Mouse (Mus musculus): Measurements from ENCODE around the gene Cpne2. TPM values are rescaled to one million over a fixed set of nuclear protein-coding genes. Genes with fewer than 3 reads are reported as not detected.
A peak's percentile ranks its signal among the peaks of the same experiment; 100 is the strongest.

Cpne2 gene
- polyA plus RNA-seq, 1 experiment from 2014 or later, result 10.2 TPM

GRCm38 (mm10) chr8:94601034-94601606 is 68.3 kb downstream of the Cpne2 start:
- peak overlapping the region; percentile 76 for H3K9ac ChIP-seq (ENCODE audit: low read length)
- no peaks in the 10 kb centered on the region for H3K27me3 ChIP-seq (replicated peaks; ENCODE audit: control insufficient read depth, insufficient read depth, low read length)
- DNase-seq (ENCODE audit: low spot score) (peak; percentile 83), ATAC-seq (replicated peaks; ENCODE audit: low FRiP score, low TSS enrichment, low read depth) (peak; percentile 28; the same call in 1 of the 2 replicates)
- peak overlapping the region; percentile 87 for H3K27ac ChIP-seq (ENCODE audit: low read depth)
- H3K9me3 ChIP-seq (ENCODE audit: control insufficient read depth, low read length), result no peaks in the 10 kb centered on the region
- H3K4me1 ChIP-seq (replicated peaks; ENCODE audit: control insufficient read depth, insufficient read depth, low read length), result peaks cover 19% of the 10 kb centered on the region
- peak overlapping the region; percentile 66 for H3K4me3 ChIP-seq (ENCODE audit: low read depth, low read length)
- H3K36me3 ChIP-seq (ENCODE audit: control insufficient read depth, insufficient read depth, low read length), result no peaks in the 10 kb centered on the region
- under 1% methylated on average over 51 of the region's 51 CpGs for WGBS
- peak overlapping the region; percentile 74 for H3K4me2 ChIP-seq (ENCODE audit: low read length)

- under 1% methylated on average over 55 of the region's 55 CpGs for WGBS
- Histone ChIP-seq H3K36me3 (ENCODE audit: control insufficient read depth, insufficient read depth, low read length) (no peaks in the 10 kb centered on the region), H3K27me3 (replicated peaks; ENCODE audit: control insufficient read depth, insufficient read depth, low read length) (no peaks in the 10 kb centered on the region), H3K4me2 (ENCODE audit: low read length) (peak within 1 kb of the TSS; percentile 80), H3K4me3 (ENCODE audit: low read depth, low read length) (peak within 1 kb of the TSS; percentile 66), H3K9ac (ENCODE audit: low read length) (peak within 1 kb of the TSS; percentile 89), H3K27ac (ENCODE audit: low read depth) (peak within 1 kb of the TSS; percentile 87), H3K9me3 (ENCODE audit: control insufficient read depth, low read length) (no peaks in the 10 kb centered on the region), H3K4me1 (replicated peaks; ENCODE audit: control insufficient read depth, insufficient read depth, low read length) (peaks cover 19% of the 10 kb centered on the region)
- DNase-seq (ENCODE audit: low spot score), result peak; percentile 97
- peak; percentile 100 for ATAC-seq (replicated peaks; ENCODE audit: low FRiP score, low TSS enrichment, low read depth)
Measured at GRCm38 (mm10) chr8:94601607-94602385, 69.0 kb downstream of the Cpne2 start, which contains the start of the genes Rspry1 and Fam192a. TSS of gene Rspry1 (plus strand) at chr8:94601937. TSS of gene Fam192a (minus strand) at chr8:94601997.

- Histone ChIP-seq H3K27me3 (replicated peaks; ENCODE audit: control insufficient read depth, insufficient read depth, low read length) (no peaks in the 10 kb centered on the region), H3K36me3 (ENCODE audit: control insufficient read depth, insufficient read depth, low read length) (no peaks in the 10 kb centered on the region), H3K9ac (ENCODE audit: low read length) (peak overlapping the region; percentile 89), H3K4me1 (replicated peaks; ENCODE audit: control insufficient read depth, insufficient read depth, low read length) (peaks cover 19% of the 10 kb centered on the region), H3K27ac (ENCODE audit: low read depth) (peak overlapping the region; percentile 87), H3K4me2 (ENCODE audit: low read length) (peak overlapping the region; percentile 80), H3K4me3 (ENCODE audit: low read depth, low read length) (peak overlapping the region; percentile 66), H3K9me3 (ENCODE audit: control insufficient read depth, low read length) (no peaks in the 10 kb centered on the region)
- WGBS, result under 1% methylated on average over 31 of the region's 31 CpGs
- peak; percentile 66 for DNase-seq (ENCODE audit: low spot score)
- ATAC-seq (replicated peaks; ENCODE audit: low FRiP score, low TSS enrichment, low read depth), result no peak
Measured at GRCm38 (mm10) chr8:94602471-94603131, 69.8 kb downstream of the Cpne2 start.

- no peak for DNase-seq (ENCODE audit: low spot score)
- H3K36me3 ChIP-seq (ENCODE audit: control insufficient read depth, insufficient read depth, low read length), result no peaks in the 10 kb centered on the region
- no peak for ATAC-seq (replicated peaks; ENCODE audit: low FRiP score, low TSS enrichment, low read depth)
- peaks cover 19% of the 10 kb centered on the region for H3K4me1 ChIP-seq (replicated peaks; ENCODE audit: control insufficient read depth, insufficient read depth, low read length)
- WGBS, result 77% methylated on average over 2 of the region's 2 CpGs
- H3K4me3 ChIP-seq (ENCODE audit: low read depth, low read length), result no peak overlapping the region
- no peak overlapping the region for H3K27ac ChIP-seq (ENCODE audit: low read depth)
- H3K9me3 ChIP-seq (ENCODE audit: control insufficient read depth, low read length), result no peaks in the 10 kb centered on the region
- H3K27me3 ChIP-seq (replicated peaks; ENCODE audit: control insufficient read depth, insufficient read depth, low read length), result no peaks in the 10 kb centered on the region
- H3K9ac ChIP-seq (ENCODE audit: low read length), result no peak overlapping the region
- no peak overlapping the region for H3K4me2 ChIP-seq (ENCODE audit: low read length)
Measured at GRCm38 (mm10) chr8:94604030-94604429, 71.2 kb downstream of the Cpne2 start.

GRCm38 (mm10) chr8:94607064-94607463 is 74.3 kb downstream of the Cpne2 start:
- DNase-seq (ENCODE audit: low spot score) (no peak), ATAC-seq (replicated peaks; ENCODE audit: low FRiP score, low TSS enrichment, low read depth) (no peak)
- Histone ChIP-seq H3K36me3 (ENCODE audit: control insufficient read depth, insufficient read depth, low read length) (no peaks in the 10 kb centered on the region), H3K27me3 (replicated peaks; ENCODE audit: control insufficient read depth, insufficient read depth, low read length) (no peaks in the 10 kb centered on the region), H3K9ac (ENCODE audit: low read length) (no peak overlapping the region), H3K4me1 (replicated peaks; ENCODE audit: control insufficient read depth, insufficient read depth, low read length) (peaks cover 10% of the 10 kb centered on the region; the same call in 1 of the 2 replicates), H3K9me3 (ENCODE audit: control insufficient read depth, low read length) (no peaks in the 10 kb centered on the region), H3K27ac (ENCODE audit: low read depth) (no peak overlapping the region), H3K4me3 (ENCODE audit: low read depth, low read length) (no peak overlapping the region), H3K4me2 (ENCODE audit: low read length) (no peak overlapping the region)
- WGBS, result 95% methylated on average over 5 of the region's 5 CpGs

Small RNA genes lying within 50 kb of the gene (microRNA-seq; reads per million reads assigned to microRNA genes)
- gene Mir7072, result not detected

Other genes with a start within 250 kb of the Cpne2 start
- gene Slc12a3, start 203.8 kb upstream of the Cpne2 start, polyA plus RNA-seq (2014; fragmentation: Nextera tagmentation; extraction: Ambion mirVana), result 0.05 TPM in 1 of 2 replicates, not detected in the other
- 77.7 and 97.4 TPM in 2 replicates for gene Herpud1, start 146.6 kb upstream of the Cpne2 start, polyA plus RNA-seq (2014; fragmentation: Nextera tagmentation; extraction: Ambion mirVana)
- 0.48 and 0.69 TPM in 2 replicates for gene Nlrc5, start 98.6 kb upstream of the Cpne2 start, polyA plus RNA-seq (2014; fragmentation: Nextera tagmentation; extraction: Ambion mirVana)
- gene Rspry1, start 68.9 kb downstream of the Cpne2 start, polyA plus RNA-seq (2014; fragmentation: Nextera tagmentation; extraction: Ambion mirVana), result 27.9 and 33.0 TPM in 2 replicates
- gene Fam192a, start 69.0 kb downstream of the Cpne2 start, polyA plus RNA-seq (2014; fragmentation: Nextera tagmentation; extraction: Ambion mirVana), result 55.6 and 64.2 TPM in 2 replicates
- gene Arl2bp, start 133.6 kb downstream of the Cpne2 start, polyA plus RNA-seq (2014; fragmentation: Nextera tagmentation; extraction: Ambion mirVana), result 53.5 and 61.0 TPM in 2 replicates
- 41.0 and 45.1 TPM in 2 replicates for gene Pllp, start 163.3 kb downstream of the Cpne2 start, polyA plus RNA-seq (2014; fragmentation: Nextera tagmentation; extraction: Ambion mirVana)
- gene Ccl22, start 212.6 kb downstream of the Cpne2 start, polyA plus RNA-seq (2014; fragmentation: Nextera tagmentation; extraction: Ambion mirVana), result not detected in 2 replicates
- 7.2 and 10.8 TPM in 2 replicates for gene Cx3cl1, start 239.0 kb downstream of the Cpne2 start, polyA plus RNA-seq (2014; fragmentation: Nextera tagmentation; extraction: Ambion mirVana)